Mouse (Mus musculus): ENCODE measurements around the gene Dr1. TPM values are rescaled to one million over a fixed set of nuclear protein-coding genes. Genes with fewer than 3 reads are reported as not detected.
"Not testable (repeated sequence)": the region's sequence is repeated elsewhere in the genome, so short reads cannot be mapped to it uniquely, and the experiment has no call there.

The Dr1 gene
- polyA plus RNA-seq (2014; fragmentation: Nextera tagmentation; extraction: Ambion mirVana) = 55.3 and 60.2 TPM in 2 replicates

- H3K36me3 ChIP-seq (ENCODE audit: control insufficient read depth, insufficient read depth, low read length) = no peaks in the 10 kb centered on the region
- ATAC-seq (replicated peaks; ENCODE audit: low FRiP score) (peak; percentile 98), DNase-seq (ENCODE audit: low spot score) (peak; percentile 94)
- H3K9me3 ChIP-seq (ENCODE audit: control insufficient read depth, low read length) = no peaks in the 10 kb centered on the region
- WGBS = 4% methylated on average over 55 of the region's 55 CpGs
- H3K9ac ChIP-seq (ENCODE audit: low read length) = peak within 1 kb of the TSS; percentile 92
- H3K4me1 ChIP-seq (replicated peaks; ENCODE audit: control insufficient read depth, insufficient read depth, low read length) = no peaks in the 10 kb centered on the region
- peak within 1 kb of the TSS; percentile 91 for H3K4me3 ChIP-seq (ENCODE audit: low read depth, low read length)
- no peaks in the 10 kb centered on the region for H3K27me3 ChIP-seq (ENCODE audit: control insufficient read depth, insufficient read depth, low read length)
- peak within 1 kb of the TSS; percentile 85 for H3K4me2 ChIP-seq (ENCODE audit: low read depth, low read length, severe bottlenecking)
- H3K27ac ChIP-seq (ENCODE audit: low read depth, low read length) = peak within 1 kb of the TSS; percentile 84
Observed at GRCm38 (mm10) chr5:108268127-108269062, at the start of gene Dr1. TSS of gene Dr1 (plus strand) at chr5:108268897.

GRCm38 (mm10) chr5:108224077-108224476 lies 44.6 kb upstream of the Dr1 start:
- Histone ChIP-seq H3K4me2 (ENCODE audit: low read depth, low read length, severe bottlenecking) (no peak overlapping the region), H3K4me1 (replicated peaks; ENCODE audit: control insufficient read depth, insufficient read depth, low read length) (no peaks in the 10 kb centered on the region), H3K9ac (ENCODE audit: low read length) (no peak overlapping the region), H3K4me3 (ENCODE audit: low read depth, low read length) (no peak overlapping the region), H3K9me3 (ENCODE audit: control insufficient read depth, low read length) (no peaks in the 10 kb centered on the region), H3K27me3 (ENCODE audit: control insufficient read depth, insufficient read depth, low read length) (no peaks in the 10 kb centered on the region), H3K27ac (ENCODE audit: low read depth, low read length) (no peak overlapping the region), H3K36me3 (ENCODE audit: control insufficient read depth, insufficient read depth, low read length) (no peaks in the 10 kb centered on the region)
- no peak for ATAC-seq (replicated peaks; ENCODE audit: low FRiP score)
- DNase-seq (ENCODE audit: low spot score) = no peak

- no peaks in the 10 kb centered on the region for H3K4me1 ChIP-seq (replicated peaks; ENCODE audit: control insufficient read depth, insufficient read depth, low read length)
- DNase-seq (ENCODE audit: low spot score) = no peak
- no peak for ATAC-seq (replicated peaks; ENCODE audit: low FRiP score)
- no peak overlapping the region for H3K27ac ChIP-seq (ENCODE audit: low read depth, low read length)
- no peak overlapping the region for H3K9ac ChIP-seq (ENCODE audit: low read length)
- no peaks in the 10 kb centered on the region for H3K27me3 ChIP-seq (ENCODE audit: control insufficient read depth, insufficient read depth, low read length)
- no peak overlapping the region for H3K4me2 ChIP-seq (ENCODE audit: low read depth, low read length, severe bottlenecking)
- H3K9me3 ChIP-seq (ENCODE audit: control insufficient read depth, low read length) = no peaks in the 10 kb centered on the region
- H3K4me3 ChIP-seq (ENCODE audit: low read depth, low read length) = no peak overlapping the region
- no peaks in the 10 kb centered on the region for H3K36me3 ChIP-seq (ENCODE audit: control insufficient read depth, insufficient read depth, low read length)
Observed at GRCm38 (mm10) chr5:108226159-108226558, 42.5 kb upstream of the Dr1 start.

- Histone ChIP-seq H3K27me3 (ENCODE audit: control insufficient read depth, insufficient read depth, low read length) (no peaks in the 10 kb centered on the region), H3K36me3 (ENCODE audit: control insufficient read depth, insufficient read depth, low read length) (no peaks in the 10 kb centered on the region), H3K4me2 (ENCODE audit: low read depth, low read length, severe bottlenecking) (no peak overlapping the region), H3K9me3 (ENCODE audit: control insufficient read depth, low read length) (no peaks in the 10 kb centered on the region), H3K27ac (ENCODE audit: low read depth, low read length) (no peak overlapping the region), H3K9ac (ENCODE audit: low read length) (no peak overlapping the region), H3K4me1 (replicated peaks; ENCODE audit: control insufficient read depth, insufficient read depth, low read length) (no peaks in the 10 kb centered on the region), H3K4me3 (ENCODE audit: low read depth, low read length) (no peak overlapping the region)
- ATAC-seq (replicated peaks; ENCODE audit: low FRiP score) (no peak), DNase-seq (ENCODE audit: low spot score) (no peak)
- WGBS = 79% methylated on average over 3 of the region's 3 CpGs
Observed at GRCm38 (mm10) chr5:108246314-108246765, 22.4 kb upstream of the Dr1 start.

- Histone ChIP-seq H3K4me1 (replicated peaks; ENCODE audit: control insufficient read depth, insufficient read depth, low read length) (no peaks in the 10 kb centered on the region), H3K36me3 (ENCODE audit: control insufficient read depth, insufficient read depth, low read length) (no peaks in the 10 kb centered on the region), H3K4me2 (ENCODE audit: low read depth, low read length, severe bottlenecking) (no peak overlapping the region), H3K27ac (ENCODE audit: low read depth, low read length) (no peak overlapping the region), H3K27me3 (ENCODE audit: control insufficient read depth, insufficient read depth, low read length) (no peaks in the 10 kb centered on the region), H3K4me3 (ENCODE audit: low read depth, low read length) (no peak overlapping the region), H3K9ac (ENCODE audit: low read length) (no peak overlapping the region), H3K9me3 (ENCODE audit: control insufficient read depth, low read length) (no peaks in the 10 kb centered on the region)
- DNase-seq (ENCODE audit: low spot score) = no peak
- ATAC-seq (replicated peaks; ENCODE audit: low FRiP score) = no peak
- 76% methylated on average over 2 of the region's 2 CpGs for WGBS
Observed at GRCm38 (mm10) chr5:108250033-108250432, 18.7 kb upstream of the Dr1 start.

GRCm38 (mm10) chr5:108255259-108255658 lies 13.4 kb upstream of the Dr1 start:
- Histone ChIP-seq H3K9me3 (ENCODE audit: control insufficient read depth, low read length) (no peaks in the 10 kb centered on the region), H3K36me3 (ENCODE audit: control insufficient read depth, insufficient read depth, low read length) (no peaks in the 10 kb centered on the region), H3K27me3 (ENCODE audit: control insufficient read depth, insufficient read depth, low read length) (no peaks in the 10 kb centered on the region), H3K27ac (ENCODE audit: low read depth, low read length) (no peak overlapping the region), H3K9ac (ENCODE audit: low read length) (no peak overlapping the region), H3K4me2 (ENCODE audit: low read depth, low read length, severe bottlenecking) (no peak overlapping the region), H3K4me3 (ENCODE audit: low read depth, low read length) (no peak overlapping the region), H3K4me1 (replicated peaks; ENCODE audit: control insufficient read depth, insufficient read depth, low read length) (no peaks in the 10 kb centered on the region)
- WGBS = 88% methylated on average over 5 of the region's 5 CpGs
- no peak for DNase-seq (ENCODE audit: low spot score)
- no peak for ATAC-seq (replicated peaks; ENCODE audit: low FRiP score)

GRCm38 (mm10) chr5:108262722-108263121 lies 6.0 kb upstream of the Dr1 start:
- Histone ChIP-seq H3K4me3 (ENCODE audit: low read depth, low read length) (no peak overlapping the region), H3K9me3 (ENCODE audit: control insufficient read depth, low read length) (no peaks in the 10 kb centered on the region), H3K36me3 (ENCODE audit: control insufficient read depth, insufficient read depth, low read length) (no peaks in the 10 kb centered on the region), H3K27me3 (ENCODE audit: control insufficient read depth, insufficient read depth, low read length) (no peaks in the 10 kb centered on the region), H3K4me1 (replicated peaks; ENCODE audit: control insufficient read depth, insufficient read depth, low read length) (no peaks in the 10 kb centered on the region), H3K27ac (ENCODE audit: low read depth, low read length) (no peak overlapping the region), H3K4me2 (ENCODE audit: low read depth, low read length, severe bottlenecking) (no peak overlapping the region), H3K9ac (ENCODE audit: low read length) (no peak overlapping the region)
- ATAC-seq (replicated peaks; ENCODE audit: low FRiP score) (no peak), DNase-seq (ENCODE audit: low spot score) (no peak)
- WGBS = 55% methylated on average over 4 of the region's 4 CpGs

- not testable (repeated sequence) for ATAC-seq (replicated peaks; ENCODE audit: low FRiP score); H3K36me3 ChIP-seq (ENCODE audit: control insufficient read depth, insufficient read depth, low read length); H3K27me3 ChIP-seq (ENCODE audit: control insufficient read depth, insufficient read depth, low read length); H3K9me3 ChIP-seq (ENCODE audit: control insufficient read depth, low read length); H3K4me3 ChIP-seq (ENCODE audit: low read depth, low read length); H3K4me1 ChIP-seq (replicated peaks; ENCODE audit: control insufficient read depth, insufficient read depth, low read length); DNase-seq (ENCODE audit: low spot score); H3K9ac ChIP-seq (ENCODE audit: low read length); H3K4me2 ChIP-seq (ENCODE audit: low read depth, low read length, severe bottlenecking); H3K27ac ChIP-seq (ENCODE audit: low read depth, low read length)
- WGBS = 90% methylated on average over 1 of the region's 1 CpGs
Observed at GRCm38 (mm10) chr5:108263785-108264184, 4.9 kb upstream of the Dr1 start.

- H3K27ac ChIP-seq (ENCODE audit: low read depth, low read length) = no peak overlapping the region
- no peaks in the 10 kb centered on the region for H3K9me3 ChIP-seq (ENCODE audit: control insufficient read depth, low read length)
- ATAC-seq (replicated peaks; ENCODE audit: low FRiP score) = no peak
- H3K36me3 ChIP-seq (ENCODE audit: control insufficient read depth, insufficient read depth, low read length) = no peaks in the 10 kb centered on the region
- no peaks in the 10 kb centered on the region for H3K4me1 ChIP-seq (replicated peaks; ENCODE audit: control insufficient read depth, insufficient read depth, low read length)
- no peak overlapping the region for H3K9ac ChIP-seq (ENCODE audit: low read length)
- no peaks in the 10 kb centered on the region for H3K27me3 ChIP-seq (ENCODE audit: control insufficient read depth, insufficient read depth, low read length)
- no peak for DNase-seq (ENCODE audit: low spot score)
- H3K4me2 ChIP-seq (ENCODE audit: low read depth, low read length, severe bottlenecking) = no peak overlapping the region
- H3K4me3 ChIP-seq (ENCODE audit: low read depth, low read length) = no peak overlapping the region
Observed at GRCm38 (mm10) chr5:108266990-108267389, 1.7 kb upstream of the Dr1 start.
